Mouse (Mus musculus) cerebellum, adult 2 months (tissue): Measurements from ENCODE around the gene Fzd4.

Experiments used
- CTCF ChIP-seq: fragments of 200-500 bp; IDR thresholded peaks from 2 replicates; pipeline ENCODE4 v1.5.1; 2011; ENCODE audit warnings: low read depth, mild to moderate bottlenecking, control low read depth, low read length, moderate library complexity, borderline replicate concordance; ENCODE audit not compliant: insufficient read depth
- POLR2A ChIP-seq: fragments of 200-500 bp; IDR thresholded peaks from 2 replicates; pipeline ENCODE4 v1.6.1; 2011; ENCODE audit warnings: low read length, control low read depth, borderline replicate concordance; ENCODE audit not compliant: insufficient read depth

- TF ChIP-seq POLR2A (no peak), CTCF (no peak)
These were observed 3.1 kb downstream of the Fzd4 start for GRCm38 (mm10) chr7:89407006-89407940.
